Mouse (Mus musculus) embryonic facial prominence, embryonic 15.5 days (tissue): ENCODE results near the gene D430041D05Rik. TPM values are rescaled to one million over a fixed set of nuclear protein-coding genes. Genes with fewer than 3 reads are reported as not detected.

Source experiments
- ATAC-seq: fragments of 200-750 bp; cut with Nextera tagmentation; 2 replicates; pipeline ENCODE4 v1.8.0; 2017; ENCODE audit warnings: low read depth, moderate TSS enrichment; ENCODE audit not compliant: insufficient number of reproducible peaks, low FRiP score, low TSS enrichment
- H3K27ac ChIP-seq: fragments of 300-500 bp; sonication (generic); replicated peaks from 2 replicates; pipeline ENCODE4 v1.5.1; 2015; ENCODE audit warnings: mild to moderate bottlenecking, inconsistent platforms
- H3K27me3 ChIP-seq: fragments of 300-500 bp; sonication (generic); 2 replicates; pipeline ENCODE4 v1.6.1; 2015; ENCODE audit warnings: inconsistent platforms
- H3K36me3 ChIP-seq: fragments of 300-500 bp; sonication (generic); 2 replicates; pipeline ENCODE4 v1.6.1; 2015; ENCODE audit warnings: mild to moderate bottlenecking, inconsistent platforms
- H3K4me1 ChIP-seq: fragments of 300-500 bp; sonication (generic); 2 replicates; pipeline ENCODE4 v1.6.1; 2015; ENCODE audit warnings: inconsistent platforms
- H3K4me2 ChIP-seq: fragments of 300-500 bp; sonication (generic); replicated peaks from 2 replicates; pipeline ENCODE4 v1.6.1; 2015; ENCODE audit warnings: mild to moderate bottlenecking, inconsistent platforms
- H3K4me3 ChIP-seq: fragments of 300-500 bp; sonication (generic); replicated peaks from 2 replicates; pipeline ENCODE4 v1.5.1; 2015; ENCODE audit warnings: mild to moderate bottlenecking, inconsistent platforms
- H3K9ac ChIP-seq: fragments of 300-500 bp; sonication (generic); 2 replicates; pipeline ENCODE4 v1.6.1; 2015; ENCODE audit warnings: inconsistent platforms
- H3K9me3 ChIP-seq: fragments of 300-500 bp; sonication (generic); replicated peaks from 2 replicates; pipeline ENCODE4 v1.6.1; 2016; ENCODE audit warnings: inconsistent platforms
- WGBS: fragments of 180-500 bp; shearing (Covaris S2); methylation state at CpG from one replicate; pipeline ENCODE4 v1.1.7; 2015; 5-methylcytosine and 5-hydroxymethylcytosine counted together
- polyA plus RNA-seq: library from polyadenylated mRNA; unstranded; fragments of >200 nt; fragmentation: Nextera tagmentation; extraction: Ambion mirVana; gene quantifications from 2 replicates; pipeline ENCODE4 v1.2.1, GENCODE M21; 2015

Gene D430041D05Rik
- polyA plus RNA-seq, 1 experiment from 2014 or later = 0.67 TPM

DNA sequence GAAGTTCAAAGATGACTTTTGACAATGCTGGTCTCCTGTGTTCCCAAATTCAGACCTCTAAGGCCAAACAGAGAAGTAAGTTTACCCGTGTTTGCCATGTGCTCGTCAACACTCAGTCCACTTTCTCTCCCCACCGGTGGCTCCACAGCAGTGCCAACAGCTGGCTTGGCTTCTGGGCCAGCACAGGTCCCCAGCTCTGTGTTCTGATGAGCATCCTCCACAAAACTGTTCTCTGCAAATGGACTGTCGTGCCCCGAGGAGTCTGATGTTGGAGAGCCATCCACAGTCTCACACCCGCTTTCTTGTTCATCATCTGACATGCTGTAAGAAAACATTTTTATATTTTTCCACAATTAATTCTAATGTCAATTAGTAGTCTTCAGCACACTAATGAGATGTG is 20.3 kb upstream of the D430041D05Rik start:
- ATAC-seq = no peak
- Histone ChIP-seq H3K36me3 (peaks cover 50% of the 10 kb centered on the region), H3K4me3 (no peak overlapping the region), H3K4me2 (no peak overlapping the region), H3K27ac (no peak overlapping the region), H3K9ac (no peak overlapping the region), H3K9me3 (no peaks in the 10 kb centered on the region), H3K4me1 (no peaks in the 10 kb centered on the region), H3K27me3 (no peaks in the 10 kb centered on the region)
- WGBS = 82% methylated on average over 6 of the region's 6 CpGs

DNA sequence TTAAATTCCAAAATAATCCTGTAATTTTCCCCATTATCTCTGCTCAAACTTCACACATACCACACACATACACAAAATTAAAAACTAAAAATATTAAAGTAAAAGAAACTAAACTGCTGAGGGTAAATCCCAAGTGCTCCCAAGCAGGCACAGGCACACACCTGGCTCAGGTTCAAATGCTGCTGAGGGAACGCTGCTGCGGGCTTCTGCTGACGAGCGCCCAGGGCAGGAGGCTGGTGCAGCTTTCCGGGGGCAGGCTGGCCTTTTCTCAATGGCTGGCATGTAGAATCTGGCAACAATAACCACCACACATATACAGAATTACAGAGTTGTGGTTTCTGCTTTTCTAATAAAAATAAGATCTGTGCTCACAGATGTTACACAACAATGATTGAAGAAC is 19.8 kb upstream of the D430041D05Rik start:
- no peak overlapping the region for H3K4me3 ChIP-seq
- 58% methylated on average over 5 of the region's 5 CpGs for WGBS

DNA sequence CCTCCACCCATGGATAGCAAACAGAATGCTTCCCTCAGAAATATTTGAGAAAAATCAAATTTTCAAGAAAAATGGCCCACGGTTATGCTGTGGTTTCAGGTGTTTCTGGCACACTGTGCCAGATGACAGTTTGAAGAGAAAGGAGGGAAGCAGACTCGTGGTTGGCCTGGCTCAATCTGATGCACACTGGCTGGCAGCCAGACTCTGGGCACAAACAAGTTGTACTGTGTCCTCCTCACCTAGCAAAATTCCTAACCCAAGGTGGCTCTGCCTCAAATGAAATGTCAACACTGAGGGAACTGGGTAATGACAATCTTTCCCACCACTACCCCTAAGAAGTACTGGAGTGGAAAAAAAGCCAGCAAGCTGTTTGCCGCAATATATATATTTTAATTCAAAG is 15.3 kb upstream of the D430041D05Rik start:
- Histone ChIP-seq H3K4me3 (no peak overlapping the region), H3K9ac (no peak overlapping the region), H3K4me1 (no peaks in the 10 kb centered on the region), H3K36me3 (peaks cover 17% of the 10 kb centered on the region; the same call in 1 of the 2 replicates), H3K27ac (no peak overlapping the region), H3K27me3 (no peaks in the 10 kb centered on the region), H3K4me2 (no peak overlapping the region), H3K9me3 (no peaks in the 10 kb centered on the region)
- WGBS = 67% methylated on average over 3 of the region's 3 CpGs
- no peak for ATAC-seq

More for the DNA sequence above, 19.8 kb upstream of the D430041D05Rik start:
- no peaks in the 10 kb centered on the region for H3K9me3 ChIP-seq
- H3K9ac ChIP-seq = no peak overlapping the region
- peaks cover 47% of the 10 kb centered on the region for H3K36me3 ChIP-seq
- 0 out of 2 replicates have a peak overlapping the region, but pooled peaks have one; percentile 34 for H3K27ac ChIP-seq
- H3K4me2 ChIP-seq = no peak overlapping the region
- no peaks in the 10 kb centered on the region for H3K27me3 ChIP-seq
- no peaks in the 10 kb centered on the region for H3K4me1 ChIP-seq
- ATAC-seq = no peak

DNA sequence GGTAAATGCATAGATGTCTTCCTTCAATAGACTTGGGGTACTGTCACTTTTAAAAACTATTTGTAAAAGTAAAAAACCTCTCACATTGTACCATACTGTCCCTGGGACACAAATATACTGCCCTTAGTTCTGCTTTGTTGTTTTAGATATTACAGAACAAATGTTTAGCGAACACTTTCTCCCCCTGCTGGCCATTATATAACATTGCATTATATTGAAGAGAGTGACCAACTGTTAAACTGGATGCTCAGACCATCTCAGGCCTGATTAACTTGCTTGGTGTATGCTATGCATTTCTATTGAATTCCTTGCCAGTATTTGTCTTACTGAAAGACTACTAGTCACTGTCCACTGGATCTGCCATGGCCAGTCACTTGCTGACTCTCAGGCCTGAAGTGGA is 11.4 kb upstream of the D430041D05Rik start:
- ATAC-seq = no peak
- Histone ChIP-seq H3K4me2 (no peak overlapping the region), H3K4me1 (no peaks in the 10 kb centered on the region), H3K9ac (no peak overlapping the region), H3K36me3 (no peaks in the 10 kb centered on the region), H3K27me3 (no peaks in the 10 kb centered on the region), H3K4me3 (no peak overlapping the region), H3K9me3 (no peaks in the 10 kb centered on the region), H3K27ac (no peak overlapping the region)
- WGBS = 0% methylated on average over 1 of the region's 1 CpGs

DNA sequence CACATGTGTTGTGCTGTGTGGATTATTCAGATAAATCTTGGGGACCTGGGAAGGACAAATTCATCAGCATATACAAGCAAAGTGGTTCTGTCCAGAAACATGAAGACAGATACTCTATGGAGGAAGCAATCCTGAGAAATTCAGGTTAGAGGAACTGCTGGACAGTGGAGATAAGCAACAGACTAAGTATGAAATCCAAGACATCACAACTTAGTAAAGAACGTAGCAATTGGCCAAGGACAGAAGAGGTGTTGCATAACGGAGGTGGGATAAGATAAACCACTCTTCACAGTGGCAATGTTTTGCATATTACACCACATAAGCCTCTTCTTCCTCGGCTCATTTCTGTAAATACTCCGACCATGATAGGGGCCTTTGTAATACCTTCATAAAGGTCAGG is 10.0 kb upstream of the D430041D05Rik start:
- Histone ChIP-seq H3K9me3 (no peaks in the 10 kb centered on the region), H3K27ac (no peak overlapping the region), H3K27me3 (no peaks in the 10 kb centered on the region), H3K4me2 (no peak overlapping the region), H3K9ac (no peak overlapping the region), H3K4me1 (no peaks in the 10 kb centered on the region), H3K36me3 (no peaks in the 10 kb centered on the region), H3K4me3 (no peak overlapping the region)
- 82% methylated on average over 4 of the region's 4 CpGs for WGBS
- no peak for ATAC-seq

DNA sequence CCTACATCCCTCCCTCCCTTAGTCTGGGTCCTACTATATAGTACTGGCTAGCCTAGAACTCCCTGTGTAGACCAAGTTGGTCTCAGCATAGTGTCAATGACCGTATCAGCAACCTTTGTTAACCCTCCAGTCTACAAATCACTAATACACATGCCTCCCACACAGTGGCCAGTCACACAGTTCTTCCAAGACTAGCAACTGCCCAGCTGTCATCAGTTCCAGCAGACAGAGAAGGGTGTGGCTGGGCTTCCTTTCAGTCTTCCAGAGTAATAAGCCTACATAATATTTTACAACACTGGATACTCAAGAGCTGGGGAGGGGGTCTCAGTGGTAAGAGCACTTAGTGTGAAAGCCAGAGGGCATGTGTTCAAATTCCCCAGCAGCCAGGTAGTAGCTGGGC is 9.2 kb upstream of the D430041D05Rik start:
- H3K36me3 ChIP-seq = no peaks in the 10 kb centered on the region
- H3K9me3 ChIP-seq = no peaks in the 10 kb centered on the region
- no peak overlapping the region for H3K4me2 ChIP-seq
- H3K4me3 ChIP-seq = no peak overlapping the region
- H3K27ac ChIP-seq = no peak overlapping the region
- 82% methylated on average over 1 of the region's 1 CpGs for WGBS
- no peak overlapping the region for H3K9ac ChIP-seq
- ATAC-seq = no peak
- no peaks in the 10 kb centered on the region for H3K27me3 ChIP-seq
- H3K4me1 ChIP-seq = no peaks in the 10 kb centered on the region

DNA sequence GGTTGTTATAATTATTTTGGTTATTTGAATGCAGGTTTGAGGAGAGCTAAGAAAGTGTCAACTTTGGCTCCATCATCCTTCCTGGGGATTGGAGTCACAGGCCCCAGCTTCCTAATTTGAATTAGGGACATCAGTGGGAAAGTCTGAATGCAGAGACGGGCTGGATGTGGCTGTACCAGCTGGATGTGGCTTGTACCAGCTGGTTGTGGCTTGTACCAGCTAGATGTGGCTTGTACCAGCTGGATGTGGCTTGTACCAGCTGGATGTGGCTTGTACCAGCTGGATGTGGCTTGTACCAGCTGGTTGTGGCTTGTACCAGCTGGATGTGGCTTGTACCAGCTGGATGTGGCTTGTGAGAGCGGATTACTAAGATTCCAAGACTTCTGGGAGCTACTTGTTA is 8.6 kb upstream of the D430041D05Rik start:
- Histone ChIP-seq H3K36me3 (no peaks in the 10 kb centered on the region), H3K27me3 (no peaks in the 10 kb centered on the region), H3K27ac (no peak overlapping the region), H3K9me3 (no peaks in the 10 kb centered on the region), H3K4me2 (no peak overlapping the region), H3K4me1 (no peaks in the 10 kb centered on the region), H3K4me3 (no peak overlapping the region), H3K9ac (no peak overlapping the region)
- ATAC-seq = no peak
- 72% methylated on average over 2 of the region's 2 CpGs for WGBS

DNA sequence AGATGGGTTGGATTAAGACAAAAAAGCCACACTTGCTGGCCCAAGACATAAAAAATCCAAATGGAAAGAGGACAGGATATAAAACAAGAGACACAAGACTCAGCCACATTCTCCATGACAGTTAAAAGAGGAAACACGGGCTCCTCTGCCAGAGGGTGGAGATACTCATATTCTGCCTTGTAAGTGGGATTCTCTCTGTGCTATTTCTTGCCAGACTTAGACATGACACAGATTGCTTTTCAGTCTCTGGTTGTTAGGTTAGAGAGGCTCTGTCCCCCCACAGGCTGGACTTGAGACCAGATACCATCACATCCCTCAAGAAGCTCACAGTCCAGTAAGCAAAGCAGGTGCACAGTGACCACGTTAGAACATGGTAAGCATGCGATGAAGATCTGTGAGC is 2.2 kb upstream of the D430041D05Rik start:
- WGBS = 76% methylated on average over 3 of the region's 3 CpGs
- H3K27me3 ChIP-seq = peaks cover 46% of the 10 kb centered on the region
- no peak overlapping the region for H3K27ac ChIP-seq
- no peaks in the 10 kb centered on the region for H3K36me3 ChIP-seq
- H3K4me3 ChIP-seq = no peak overlapping the region
- no peak overlapping the region for H3K9ac ChIP-seq
- peaks cover 16% of the 10 kb centered on the region for H3K4me1 ChIP-seq
- ATAC-seq = no peak
- no peaks in the 10 kb centered on the region for H3K9me3 ChIP-seq
- no peak overlapping the region for H3K4me2 ChIP-seq

DNA sequence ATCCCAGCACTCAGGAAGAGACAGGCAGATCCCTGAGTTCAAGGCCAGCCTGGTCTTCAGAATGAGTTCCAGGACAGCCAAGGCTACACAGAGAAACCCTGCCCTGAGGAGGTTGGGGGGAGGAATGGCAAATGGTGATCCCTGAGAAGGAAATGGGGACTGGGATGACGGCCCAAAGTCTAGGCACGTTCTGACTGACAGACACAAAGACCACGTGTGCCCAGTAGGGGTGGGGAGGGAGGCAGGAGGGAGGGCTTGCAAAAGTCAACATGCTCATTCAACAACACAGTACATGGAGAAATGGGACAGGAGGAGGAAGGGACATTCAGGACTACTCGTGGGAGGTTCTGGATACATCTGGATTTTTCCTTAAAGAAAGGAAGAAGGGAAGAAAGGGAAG is 1.7 kb upstream of the D430041D05Rik start:
- WGBS = 24% methylated on average over 4 of the region's 4 CpGs
- H3K4me3 ChIP-seq = no peak overlapping the region
- peaks cover 50% of the 10 kb centered on the region for H3K27me3 ChIP-seq
- H3K36me3 ChIP-seq = no peaks in the 10 kb centered on the region
- no peak overlapping the region for H3K27ac ChIP-seq
- no peak for ATAC-seq
- H3K9ac ChIP-seq = no peak overlapping the region
- H3K9me3 ChIP-seq = no peaks in the 10 kb centered on the region
- H3K4me1 ChIP-seq = peaks cover 16% of the 10 kb centered on the region
- H3K4me2 ChIP-seq = no peak overlapping the region

DNA sequence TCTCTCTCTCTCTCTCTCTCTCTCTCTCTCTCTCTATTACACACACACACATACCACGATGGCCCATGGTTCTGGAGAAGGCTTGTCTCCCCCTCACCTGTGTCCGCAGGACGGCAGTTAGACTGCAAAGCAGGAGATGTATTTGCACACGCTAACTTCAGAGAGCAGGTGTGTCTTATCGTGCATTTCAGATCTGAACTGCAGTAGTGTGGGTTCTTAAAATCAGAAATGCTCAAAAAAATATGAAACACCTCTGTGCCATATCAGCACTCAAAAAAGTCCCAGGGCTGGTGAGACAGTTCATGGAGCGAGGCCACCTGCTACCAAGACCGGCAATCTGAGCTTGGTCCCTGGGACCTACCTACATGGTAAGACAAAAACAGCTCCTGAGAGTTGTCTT is 993 bp upstream of the D430041D05Rik start:
- H3K4me1 ChIP-seq = peaks cover 16% of the 10 kb centered on the region
- no peaks in the 10 kb centered on the region for H3K36me3 ChIP-seq
- no peaks in the 10 kb centered on the region for H3K9me3 ChIP-seq
- WGBS = 86% methylated on average over 7 of the region's 7 CpGs
- ATAC-seq = no peak
- no peak overlapping the region for H3K9ac ChIP-seq
- no peak overlapping the region for H3K4me2 ChIP-seq
- H3K27me3 ChIP-seq = peaks cover 55% of the 10 kb centered on the region
- no peak overlapping the region for H3K4me3 ChIP-seq
- no peak overlapping the region for H3K27ac ChIP-seq

DNA sequence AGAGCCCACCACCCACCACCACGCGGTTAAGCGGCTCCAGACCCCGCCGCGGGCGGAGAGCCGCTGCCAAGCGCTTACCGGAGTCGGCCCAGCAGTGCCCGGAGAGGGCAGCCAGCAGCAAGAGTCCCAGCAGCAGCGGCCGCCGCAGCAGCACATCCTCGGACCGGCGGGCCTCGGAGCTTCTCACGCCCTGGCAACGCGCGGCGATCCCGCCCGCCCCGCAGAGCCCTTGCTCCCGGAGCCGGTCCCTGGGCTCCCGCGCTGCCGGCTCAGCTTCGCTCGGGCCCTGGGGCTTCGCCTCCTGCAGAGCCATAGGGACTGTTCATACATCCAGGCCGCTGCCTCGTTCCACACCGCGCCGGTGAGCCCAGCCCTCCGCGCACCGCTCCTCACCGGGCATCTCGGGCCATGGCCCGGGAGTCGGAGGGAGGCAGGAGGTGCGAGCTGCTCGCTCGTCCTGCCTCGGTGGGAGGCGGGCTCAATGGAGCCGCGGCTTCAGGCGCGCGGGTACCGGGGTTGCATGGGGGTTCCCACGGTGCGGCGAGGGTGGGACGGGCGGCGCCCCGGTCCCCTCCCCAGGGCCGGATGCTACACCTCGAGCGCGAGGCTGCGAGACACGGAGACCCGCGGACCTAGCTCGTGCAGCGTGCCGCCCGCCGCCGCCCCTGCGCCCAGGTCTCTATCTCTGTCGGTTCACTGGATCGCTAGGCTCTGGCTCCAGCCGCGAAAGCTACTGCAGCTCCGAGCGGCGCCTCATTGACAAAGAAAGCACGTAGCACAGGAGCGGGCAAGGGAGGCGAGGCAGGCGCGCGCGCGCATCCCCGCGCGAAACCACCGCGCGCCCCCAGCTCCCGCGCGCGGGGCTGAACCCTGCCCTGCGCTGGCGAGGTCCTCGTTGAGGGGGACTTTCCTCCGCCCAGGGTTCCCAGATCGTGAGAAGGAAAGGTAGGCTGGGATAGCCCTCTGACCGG is 677 bp downstream of the D430041D05Rik start:
- peaks cover 57% of the 10 kb centered on the region for H3K27me3 ChIP-seq

More for the DNA sequence above, 677 bp downstream of the D430041D05Rik start:
- Histone ChIP-seq H3K36me3 (no peaks in the 10 kb centered on the region), H3K9ac (peak overlapping the region; percentile 31; the same call in 1 of the 2 replicates), H3K4me1 (peaks cover 16% of the 10 kb centered on the region), H3K9me3 (no peaks in the 10 kb centered on the region), H3K27ac (no peak overlapping the region), H3K4me2 (peak overlapping the region; percentile 100), H3K4me3 (peak overlapping the region; percentile 60)
- ATAC-seq = peak; percentile 64; the same call in 1 of the 2 replicates
- under 1% methylated on average over 111 of the region's 111 CpGs for WGBS
